Mouse (Mus musculus): ENCODE results near the gene Fmnl2. TPM values are rescaled to one million over a fixed set of nuclear protein-coding genes. Genes with fewer than 3 reads are reported as not detected.

Gene Fmnl2
- total RNA-seq, 1 experiment, result 13.6 TPM

DNA sequence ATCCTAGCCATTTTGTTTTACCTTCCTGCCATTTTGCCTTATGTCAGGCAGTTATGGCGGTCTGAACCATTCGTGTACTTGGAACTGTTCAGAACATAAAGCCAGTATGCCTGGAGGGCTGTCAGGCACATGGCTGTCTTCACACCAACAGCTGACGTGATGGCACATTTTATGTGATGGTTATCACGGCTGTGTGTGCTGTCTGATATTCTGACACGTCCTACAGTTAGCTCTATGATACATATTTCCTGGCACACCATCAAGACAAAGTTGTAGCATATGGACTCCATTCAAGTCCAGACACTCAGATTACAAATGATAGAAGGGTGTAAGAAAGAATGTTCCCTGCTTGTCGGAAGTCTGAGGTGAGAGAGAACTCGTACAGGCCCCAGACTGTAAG lies 248.4 kb downstream of the Fmnl2 start:
- in situ Hi-C loops (cut with MboI; ENCODE audit: low sequenced_read_pairs in 2 of 2, unreplicated experiment in 2 of 2), result no loop called here
- H3K27ac ChIP-seq (ENCODE audit: insufficient read depth, low read depth, low read length, poor library complexity, severe bottlenecking), result no peak overlapping the region
- H3K9ac ChIP-seq (ENCODE audit: insufficient read depth, low read depth, low read length, poor library complexity, severe bottlenecking), result no peak overlapping the region
- peaks cover 2% of the 10 kb centered on the region; the same call in 1 of the 2 replicates for H3K36me3 ChIP-seq (ENCODE audit: control insufficient read depth, insufficient read depth, low read length, poor library complexity, severe bottlenecking)
- H3K9me3 ChIP-seq (ENCODE audit: control insufficient read depth, insufficient read depth, low read depth, low read length), result no peaks in the 10 kb centered on the region
- peaks cover 0 to 7% of the 10 kb centered on the region in 2 experiments; a peak in 2 of 4 replicates for H3K4me1 ChIP-seq (ENCODE audit: control insufficient read depth in 2 of 2, insufficient read depth in 2 of 2, low read length in 2 of 2, poor library complexity in 1 of 2)
- TF ChIP-seq HCFC1 (IDR thresholded peaks at IDR 0.05; ENCODE audit: borderline replicate concordance, insufficient read depth, low read length), result no peak
- TF ChIP-seq ZNF384 (IDR thresholded peaks at IDR 0.05; ENCODE audit: low read depth, low read length), result no peak
- no peak for TF ChIP-seq CHD2 (IDR thresholded peaks at IDR 0.05; ENCODE audit: low read depth, low read length)
- no peak for TF ChIP-seq ZC3H11A (IDR thresholded peaks at IDR 0.05; ENCODE audit: borderline replicate concordance, low read depth, low read length)
- TF ChIP-seq MAFK (IDR thresholded peaks at IDR 0.05; ENCODE audit: insufficient read depth, low read depth, low read length), result no peak
- H3K4me3 ChIP-seq (ENCODE audit: insufficient read depth in 1 of 2, low read depth in 1 of 2, low read length in 2 of 2, poor library complexity in 1 of 2, severe bottlenecking in 1 of 2), result no peak overlapping the region
- no peak for DNase-seq (ENCODE audit: low read depth, low spot score)

DNA sequence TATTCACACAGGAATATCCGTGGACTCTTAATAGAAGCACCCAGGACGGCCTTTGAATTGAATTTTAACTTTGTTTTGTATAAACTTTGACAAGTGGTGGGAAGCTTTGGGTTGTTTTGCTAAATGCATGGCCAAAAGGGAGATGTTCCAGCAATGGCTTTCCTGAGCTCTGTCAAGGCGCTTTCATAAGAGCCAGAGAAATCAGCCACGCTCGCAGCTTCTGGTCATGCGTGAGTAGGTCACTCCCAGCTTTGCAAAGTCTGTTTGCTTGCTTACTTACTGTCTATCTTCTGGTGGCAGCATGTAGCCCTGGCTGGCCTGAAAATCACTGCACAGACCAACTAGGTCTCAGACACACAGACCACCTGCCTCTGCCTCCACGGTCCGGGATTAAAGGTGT lies 248.8 kb downstream of the Fmnl2 start:
- Histone ChIP-seq H3K9ac (ENCODE audit: insufficient read depth, low read depth, low read length, poor library complexity, severe bottlenecking) (no peak overlapping the region), H3K9me3 (ENCODE audit: control insufficient read depth, insufficient read depth, low read depth, low read length) (no peaks in the 10 kb centered on the region), H3K36me3 (ENCODE audit: control insufficient read depth, insufficient read depth, low read length, poor library complexity, severe bottlenecking) (peaks cover 2% of the 10 kb centered on the region; the same call in 1 of the 2 replicates), H3K4me3 (ENCODE audit: insufficient read depth in 1 of 2, low read depth in 1 of 2, low read length in 2 of 2, poor library complexity in 1 of 2, severe bottlenecking in 1 of 2) (no peak overlapping the region), H3K27ac (ENCODE audit: insufficient read depth, low read depth, low read length, poor library complexity, severe bottlenecking) (no peak overlapping the region), H3K4me1 (ENCODE audit: control insufficient read depth in 2 of 2, insufficient read depth in 2 of 2, low read length in 2 of 2, poor library complexity in 1 of 2) (peaks cover 0 to 7% of the 10 kb centered on the region in 2 experiments; a peak in 2 of 4 replicates)
- TF ChIP-seq ZNF384 (IDR thresholded peaks at IDR 0.05; ENCODE audit: low read depth, low read length) (no peak), HCFC1 (IDR thresholded peaks at IDR 0.05; ENCODE audit: borderline replicate concordance, insufficient read depth, low read length) (no peak), ZC3H11A (IDR thresholded peaks at IDR 0.05; ENCODE audit: borderline replicate concordance, low read depth, low read length) (no peak), CHD2 (IDR thresholded peaks at IDR 0.05; ENCODE audit: low read depth, low read length) (no peak), MAFK (IDR thresholded peaks at IDR 0.05; ENCODE audit: insufficient read depth, low read depth, low read length) (no peak)
- in situ Hi-C loops (cut with MboI; ENCODE audit: low sequenced_read_pairs in 2 of 2, unreplicated experiment in 2 of 2), result no loop called here
- no peak for DNase-seq (ENCODE audit: low read depth, low spot score)

DNA sequence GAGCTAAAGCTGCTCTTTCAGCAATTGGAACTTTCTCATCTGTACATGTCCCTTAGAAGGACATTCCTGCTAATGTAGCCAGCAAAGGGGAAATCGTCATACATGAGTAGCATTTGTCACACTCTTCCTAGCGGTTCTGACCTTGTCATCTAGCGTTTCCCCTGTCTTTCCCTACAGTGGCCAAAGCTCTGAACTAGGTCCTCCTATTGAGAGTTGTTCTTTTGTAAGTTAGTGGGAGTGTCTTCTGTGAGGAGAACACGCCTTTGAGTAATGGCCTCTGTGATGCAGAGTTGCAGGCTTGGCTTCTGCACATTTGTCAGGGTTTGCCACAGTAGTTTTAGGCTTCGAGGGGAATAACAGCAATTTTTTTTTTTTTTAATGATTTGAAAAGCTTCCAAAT lies 250.9 kb downstream of the Fmnl2 start:
- H3K36me3 ChIP-seq (ENCODE audit: control insufficient read depth, insufficient read depth, low read length, poor library complexity, severe bottlenecking), result peaks cover 2% of the 10 kb centered on the region; the same call in 1 of the 2 replicates
- in situ Hi-C loops (cut with MboI; ENCODE audit: low sequenced_read_pairs in 2 of 2, unreplicated experiment in 2 of 2), result no loop called here
- H3K4me1 ChIP-seq (ENCODE audit: control insufficient read depth in 2 of 2, insufficient read depth in 2 of 2, low read length in 2 of 2, poor library complexity in 1 of 2), result peaks cover 0 to 7% of the 10 kb centered on the region in 2 experiments; a peak in 2 of 4 replicates
- no peak overlapping the region for H3K9ac ChIP-seq (ENCODE audit: insufficient read depth, low read depth, low read length, poor library complexity, severe bottlenecking)
- peak overlapping the region in 1 of 2 experiments; percentile 2; a peak in 1 of 4 replicates for H3K4me3 ChIP-seq (ENCODE audit: insufficient read depth in 1 of 2, low read depth in 1 of 2, low read length in 2 of 2, poor library complexity in 1 of 2, severe bottlenecking in 1 of 2)
- no peak overlapping the region for H3K27ac ChIP-seq (ENCODE audit: insufficient read depth, low read depth, low read length, poor library complexity, severe bottlenecking)
- peak; percentile 26 for DNase-seq (ENCODE audit: low read depth, low spot score)
- TF ChIP-seq ZNF384 (IDR thresholded peaks at IDR 0.05; ENCODE audit: low read depth, low read length) (no peak), HCFC1 (IDR thresholded peaks at IDR 0.05; ENCODE audit: borderline replicate concordance, insufficient read depth, low read length) (no peak), ZC3H11A (IDR thresholded peaks at IDR 0.05; ENCODE audit: borderline replicate concordance, low read depth, low read length) (no peak), MAFK (IDR thresholded peaks at IDR 0.05; ENCODE audit: insufficient read depth, low read depth, low read length) (no peak), CHD2 (IDR thresholded peaks at IDR 0.05; ENCODE audit: low read depth, low read length) (no peak)
- H3K9me3 ChIP-seq (ENCODE audit: control insufficient read depth, insufficient read depth, low read depth, low read length), result no peaks in the 10 kb centered on the region

DNA sequence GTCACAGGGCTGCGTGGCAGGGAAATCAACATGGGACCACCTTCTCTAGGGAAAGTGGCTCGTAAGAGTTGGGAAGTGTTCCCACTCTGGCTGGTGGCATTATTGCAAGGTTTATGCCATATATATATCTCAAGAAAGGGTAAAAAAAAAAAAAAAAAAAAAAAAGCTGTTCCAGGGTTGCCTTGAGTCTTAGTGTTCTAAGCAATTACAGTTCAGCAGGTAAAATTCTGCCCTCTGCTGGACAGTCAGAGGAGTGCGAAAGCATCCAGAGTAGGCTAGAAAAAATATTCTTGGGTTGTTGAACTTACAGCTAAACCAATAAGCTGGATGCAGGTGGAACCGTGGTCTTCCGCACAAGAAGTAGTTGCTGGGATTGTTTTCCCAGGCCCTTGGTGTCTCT lies 264.1 kb downstream of the Fmnl2 start:
- Histone ChIP-seq H3K36me3 (ENCODE audit: control insufficient read depth, insufficient read depth, low read length, poor library complexity, severe bottlenecking) (peaks cover 2% of the 10 kb centered on the region; the same call in 1 of the 2 replicates), H3K27ac (ENCODE audit: insufficient read depth, low read depth, low read length, poor library complexity, severe bottlenecking) (no peak overlapping the region), H3K9ac (ENCODE audit: insufficient read depth, low read depth, low read length, poor library complexity, severe bottlenecking) (no peak overlapping the region), H3K4me3 (ENCODE audit: insufficient read depth in 1 of 2, low read depth in 1 of 2, low read length in 2 of 2, poor library complexity in 1 of 2, severe bottlenecking in 1 of 2) (no peak overlapping the region), H3K9me3 (ENCODE audit: control insufficient read depth, insufficient read depth, low read depth, low read length) (no peaks in the 10 kb centered on the region), H3K4me1 (ENCODE audit: control insufficient read depth in 2 of 2, insufficient read depth in 2 of 2, low read length in 2 of 2, poor library complexity in 1 of 2) (no peaks in the 10 kb centered on the region)
- peak; percentile 39 for DNase-seq (ENCODE audit: low read depth, low spot score)
- no peak for TF ChIP-seq CHD2 (IDR thresholded peaks at IDR 0.05; ENCODE audit: low read depth, low read length)
- TF ChIP-seq ZC3H11A (IDR thresholded peaks at IDR 0.05; ENCODE audit: borderline replicate concordance, low read depth, low read length), result peak; percentile 80
- peak; percentile 90 for TF ChIP-seq ZNF384 (IDR thresholded peaks at IDR 0.05; ENCODE audit: low read depth, low read length)
- in situ Hi-C loops (cut with MboI; ENCODE audit: low sequenced_read_pairs in 2 of 2, unreplicated experiment in 2 of 2), result no loop called here

DNA sequence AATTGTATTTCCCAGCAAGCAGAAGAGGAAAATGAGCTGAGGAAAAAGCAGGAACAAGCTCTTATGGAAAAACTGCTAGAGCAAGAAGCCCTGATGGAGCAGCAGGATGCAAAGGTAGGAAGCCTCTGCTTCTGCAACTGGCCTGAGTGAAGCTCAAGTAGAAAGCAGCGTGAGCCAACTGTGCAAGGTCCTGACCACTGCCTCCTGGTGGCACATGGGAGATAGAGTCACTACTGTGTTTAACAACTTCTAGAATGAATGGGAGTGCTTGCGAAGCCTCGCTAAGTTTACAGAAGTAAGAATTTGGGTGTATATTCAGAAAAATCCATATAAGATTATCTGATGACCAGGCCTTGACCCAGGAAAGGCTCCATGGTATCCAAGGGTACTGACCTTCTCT lies 268.3 kb downstream of the Fmnl2 start:
- no peak overlapping the region for H3K27ac ChIP-seq (ENCODE audit: insufficient read depth, low read depth, low read length, poor library complexity, severe bottlenecking)
- H3K36me3 ChIP-seq (ENCODE audit: control insufficient read depth, insufficient read depth, low read length, poor library complexity, severe bottlenecking), result peaks cover 2% of the 10 kb centered on the region; the same call in 1 of the 2 replicates
- no peak for DNase-seq (ENCODE audit: low read depth, low spot score)
- no peak for TF ChIP-seq MAFK (IDR thresholded peaks at IDR 0.05; ENCODE audit: insufficient read depth, low read depth, low read length)
- TF ChIP-seq ZC3H11A (IDR thresholded peaks at IDR 0.05; ENCODE audit: borderline replicate concordance, low read depth, low read length), result 0 out of 2 replicates have a peak, but pooled peaks have one; percentile 13
- in situ Hi-C loops (cut with MboI; ENCODE audit: low sequenced_read_pairs in 2 of 2, unreplicated experiment in 2 of 2), result no loop called here
- no peaks in the 10 kb centered on the region for H3K4me1 ChIP-seq (ENCODE audit: control insufficient read depth in 2 of 2, insufficient read depth in 2 of 2, low read length in 2 of 2, poor library complexity in 1 of 2)
- H3K9ac ChIP-seq (ENCODE audit: insufficient read depth, low read depth, low read length, poor library complexity, severe bottlenecking), result no peak overlapping the region
- H3K4me3 ChIP-seq (ENCODE audit: insufficient read depth in 1 of 2, low read depth in 1 of 2, low read length in 2 of 2, poor library complexity in 1 of 2, severe bottlenecking in 1 of 2), result no peak overlapping the region
- no peaks in the 10 kb centered on the region for H3K9me3 ChIP-seq (ENCODE audit: control insufficient read depth, insufficient read depth, low read depth, low read length)
